Mouse (Mus musculus): ENCODE results near the gene Exo5. TPM values are rescaled to one million over a fixed set of nuclear protein-coding genes. Genes with fewer than 3 reads are reported as not detected.

Exo5 gene
- polyA plus RNA-seq, 1 experiment: 4.1 TPM

DNA sequence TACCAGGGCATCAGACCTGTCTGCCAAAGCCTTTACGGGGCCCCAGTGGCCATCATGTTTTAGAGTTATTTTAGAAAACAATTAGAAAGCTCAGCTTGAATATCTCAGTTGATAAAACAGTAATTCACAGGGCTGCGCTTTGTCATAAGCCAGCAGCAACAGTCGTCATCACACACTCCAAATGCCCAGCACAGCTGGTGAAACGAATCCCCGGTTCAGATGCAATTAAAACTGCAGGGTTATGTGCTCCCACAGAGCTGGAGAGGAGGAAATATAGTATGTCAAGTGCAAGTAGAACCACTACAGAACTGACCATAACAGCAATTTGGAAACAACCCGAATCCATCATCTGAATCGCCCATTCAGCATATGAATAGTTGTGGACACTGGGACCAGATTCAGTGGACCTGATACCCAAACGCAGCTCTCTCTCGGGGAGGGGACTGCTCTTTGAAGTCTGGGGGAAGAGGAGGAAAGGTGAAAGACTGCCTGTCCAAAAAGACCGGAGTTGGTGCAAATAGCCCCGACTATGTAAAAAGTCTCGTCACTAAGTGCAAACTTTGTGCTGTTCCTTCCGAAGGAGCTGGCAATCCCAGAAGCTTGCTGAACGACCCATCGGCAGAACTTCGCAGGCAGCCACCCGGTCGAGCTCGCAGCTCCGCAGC lies 26.1 kb upstream of the Exo5 start:
- H3K36me3 ChIP-seq (replicated peaks; ENCODE audit: low read length): peaks cover 29% of the 10 kb centered on the region
- no peak for TF ChIP-seq GATA1 (IDR thresholded peaks at IDR 0.05; ENCODE audit: borderline replicate concordance, low read length)
- no peak for TF ChIP-seq FLI1 (IDR thresholded peaks at IDR 0.05; ENCODE audit: low read length)
- H3K27me3 ChIP-seq (replicated peaks): no peaks in the 10 kb centered on the region
- H3K4me1 ChIP-seq: peaks cover 55% of the 10 kb centered on the region
- H3K4me3 ChIP-seq (replicated peaks): peak overlapping the region; percentile 98
- no peaks in the 10 kb centered on the region for H3K9me3 ChIP-seq

DNA sequence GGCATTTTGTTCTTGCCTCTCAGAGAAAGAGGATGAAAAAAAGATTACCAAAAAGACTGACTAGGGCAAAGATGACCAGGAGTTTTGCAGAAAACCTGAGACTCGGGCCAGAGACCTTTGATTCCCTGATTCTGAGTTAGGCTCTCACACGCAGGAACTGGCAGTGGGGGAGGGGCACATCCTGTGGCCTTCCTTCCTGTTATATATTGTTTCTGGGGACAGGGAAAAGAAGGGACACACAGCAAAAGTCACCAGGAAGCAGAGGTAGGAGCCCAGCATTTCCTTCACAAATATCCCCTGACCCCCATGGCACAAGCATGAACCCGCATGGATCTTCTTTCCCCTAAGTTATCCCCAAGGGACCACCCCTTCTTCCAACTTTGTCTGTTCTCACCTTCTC lies 24.1 kb upstream of the Exo5 start:
- no peaks in the 10 kb centered on the region for H3K9me3 ChIP-seq
- H3K36me3 ChIP-seq (replicated peaks; ENCODE audit: low read length): peaks cover 40% of the 10 kb centered on the region
- H3K4me3 ChIP-seq (replicated peaks): no peak overlapping the region
- no peaks in the 10 kb centered on the region for H3K27me3 ChIP-seq (replicated peaks)
- TF ChIP-seq FLI1 (IDR thresholded peaks at IDR 0.05; ENCODE audit: low read length) (no peak), GATA1 (IDR thresholded peaks at IDR 0.05; ENCODE audit: borderline replicate concordance, low read length) (no peak)
- H3K4me1 ChIP-seq: peaks cover 54% of the 10 kb centered on the region

DNA sequence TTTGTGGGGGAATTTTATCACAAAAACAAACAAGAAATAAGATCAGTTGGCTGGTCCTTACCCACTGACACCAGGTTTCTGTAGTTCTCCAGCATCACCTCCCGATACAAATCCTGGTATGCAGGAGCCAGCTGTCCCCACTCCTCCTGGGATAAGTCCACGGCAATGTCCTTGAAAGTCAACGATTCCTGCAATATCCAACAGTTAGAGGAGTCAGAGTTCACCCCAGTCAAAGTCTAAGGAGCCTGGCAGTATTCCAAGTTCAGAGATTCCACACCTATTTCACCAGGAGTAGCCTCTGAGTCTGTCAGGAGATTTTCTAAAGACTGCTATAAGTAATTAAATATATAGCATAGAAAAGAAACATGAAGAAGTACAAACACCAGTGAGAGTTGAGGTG lies 10.2 kb upstream of the Exo5 start:
- Histone ChIP-seq H3K9me3 (peaks cover 11% of the 10 kb centered on the region), H3K36me3 (replicated peaks; ENCODE audit: low read length) (peaks cover 53% of the 10 kb centered on the region), H3K27me3 (replicated peaks) (no peaks in the 10 kb centered on the region), H3K4me3 (replicated peaks) (no peak overlapping the region), H3K4me1 (peaks cover 26% of the 10 kb centered on the region)
- TF ChIP-seq GATA1 (IDR thresholded peaks at IDR 0.05; ENCODE audit: borderline replicate concordance, low read length): no peak
- TF ChIP-seq FLI1 (IDR thresholded peaks at IDR 0.05; ENCODE audit: low read length): no peak

DNA sequence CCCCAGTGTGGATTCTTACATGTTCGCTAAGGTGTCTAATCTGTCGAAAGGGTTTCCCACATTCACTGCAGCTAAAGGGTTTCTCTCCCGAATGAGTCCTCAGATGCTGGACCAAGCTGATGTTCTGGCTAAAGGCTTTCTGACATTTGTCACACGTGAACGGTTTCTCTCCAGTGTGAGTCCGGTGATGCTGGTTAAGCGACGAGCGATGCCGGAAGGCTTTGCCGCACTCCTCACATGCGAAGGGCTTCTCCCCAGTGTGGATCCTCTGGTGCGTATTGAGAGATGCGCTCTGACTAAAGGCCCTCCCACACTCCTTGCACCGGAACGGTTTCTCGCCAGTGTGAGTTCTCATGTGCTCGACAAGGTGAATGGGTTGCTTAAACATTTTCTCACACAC lies 5.9 kb upstream of the Exo5 start:
- Histone ChIP-seq H3K36me3 (replicated peaks; ENCODE audit: low read length) (peaks cover 63% of the 10 kb centered on the region), H3K4me3 (replicated peaks) (peak overlapping the region; percentile 46), H3K4me1 (peaks cover 28% of the 10 kb centered on the region), H3K9me3 (peaks cover 18% of the 10 kb centered on the region), H3K27me3 (replicated peaks) (no peaks in the 10 kb centered on the region)
- TF ChIP-seq FLI1 (IDR thresholded peaks at IDR 0.05; ENCODE audit: low read length): no peak
- TF ChIP-seq GATA1 (IDR thresholded peaks at IDR 0.05; ENCODE audit: borderline replicate concordance, low read length): no peak

DNA sequence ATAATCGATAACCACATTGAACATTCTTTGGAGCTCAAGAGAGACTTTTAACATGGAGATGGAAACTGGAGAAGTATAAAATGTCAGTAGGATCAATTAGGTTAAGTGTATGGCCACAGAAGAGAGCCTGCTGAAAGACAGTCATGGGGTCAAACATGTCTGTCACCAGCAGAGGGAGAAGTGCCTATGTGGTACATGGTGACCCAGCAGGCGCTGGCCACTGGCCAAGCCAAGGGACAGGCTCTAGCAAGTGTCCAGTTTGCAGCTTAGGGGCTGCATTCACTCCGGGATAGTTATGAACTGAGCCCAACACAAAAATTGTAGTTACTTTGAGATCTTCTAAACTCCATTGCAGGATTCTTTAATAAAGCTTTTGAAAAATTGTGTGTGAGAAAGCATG lies 3.9 kb upstream of the Exo5 start:
- H3K4me1 ChIP-seq: peaks cover 15% of the 10 kb centered on the region
- TF ChIP-seq FLI1 (IDR thresholded peaks at IDR 0.05; ENCODE audit: low read length) (no peak), GATA1 (IDR thresholded peaks at IDR 0.05; ENCODE audit: borderline replicate concordance, low read length) (no peak)
- no peaks in the 10 kb centered on the region for H3K27me3 ChIP-seq (replicated peaks)
- H3K9me3 ChIP-seq: peaks cover 18% of the 10 kb centered on the region
- H3K36me3 ChIP-seq (replicated peaks; ENCODE audit: low read length): peaks cover 44% of the 10 kb centered on the region
- H3K4me3 ChIP-seq (replicated peaks): no peak overlapping the region

DNA sequence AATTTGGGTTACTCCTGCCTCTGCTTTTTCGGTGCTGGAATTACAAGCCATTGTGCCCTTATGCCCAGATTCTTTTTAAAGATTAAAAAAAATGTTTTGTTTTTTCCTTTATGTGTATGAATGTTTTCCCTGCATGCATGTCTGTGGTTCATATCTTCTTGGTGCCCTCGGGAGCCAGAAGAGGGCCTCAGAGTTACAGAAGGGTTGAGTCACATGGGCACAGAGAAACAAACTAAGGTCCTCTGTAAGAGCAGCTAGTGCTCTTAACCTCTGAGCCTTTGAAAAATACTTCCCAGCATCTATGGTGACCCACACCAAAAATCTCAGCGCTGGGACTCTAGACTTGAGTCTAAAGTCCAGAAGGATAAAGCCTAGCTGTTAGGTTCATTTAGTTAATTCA lies 569 bp upstream of the Exo5 start:
- H3K4me1 ChIP-seq: peaks cover 30% of the 10 kb centered on the region
- H3K4me3 ChIP-seq (replicated peaks): peak overlapping the region; percentile 99
- peaks cover 10% of the 10 kb centered on the region for H3K9me3 ChIP-seq
- no peaks in the 10 kb centered on the region for H3K27me3 ChIP-seq (replicated peaks)
- TF ChIP-seq GATA1 (IDR thresholded peaks at IDR 0.05; ENCODE audit: borderline replicate concordance, low read length) (no peak), FLI1 (IDR thresholded peaks at IDR 0.05; ENCODE audit: low read length) (no peak)
- peaks cover 41% of the 10 kb centered on the region for H3K36me3 ChIP-seq (replicated peaks; ENCODE audit: low read length)

DNA sequence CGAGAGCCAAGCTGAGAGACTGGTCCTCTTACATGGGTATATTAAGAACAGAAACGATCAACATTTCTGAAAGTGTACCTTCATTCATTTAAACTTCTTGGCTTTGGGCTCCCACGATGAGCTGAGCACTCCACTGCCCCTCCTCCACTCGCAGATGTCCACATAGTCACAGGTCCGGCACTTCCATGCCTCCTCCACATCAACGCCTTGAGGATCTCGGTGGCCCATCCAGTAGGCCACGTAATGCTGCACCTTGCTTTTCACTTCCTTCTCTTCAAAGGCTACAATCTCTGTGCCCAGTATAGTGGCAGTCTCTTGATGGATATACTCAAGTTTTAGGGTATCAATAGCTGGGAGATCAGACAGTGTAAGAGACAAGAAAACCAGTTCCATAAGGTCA lies 3.4 kb downstream of the Exo5 start:
- Histone ChIP-seq H3K4me3 (replicated peaks) (no peak overlapping the region), H3K27me3 (replicated peaks) (no peaks in the 10 kb centered on the region), H3K4me1 (peaks cover 39% of the 10 kb centered on the region), H3K9me3 (peaks cover 1% of the 10 kb centered on the region), H3K36me3 (replicated peaks; ENCODE audit: low read length) (peaks cover 38% of the 10 kb centered on the region)
- TF ChIP-seq FLI1 (IDR thresholded peaks at IDR 0.05; ENCODE audit: low read length) (no peak), GATA1 (IDR thresholded peaks at IDR 0.05; ENCODE audit: borderline replicate concordance, low read length) (no peak)

DNA sequence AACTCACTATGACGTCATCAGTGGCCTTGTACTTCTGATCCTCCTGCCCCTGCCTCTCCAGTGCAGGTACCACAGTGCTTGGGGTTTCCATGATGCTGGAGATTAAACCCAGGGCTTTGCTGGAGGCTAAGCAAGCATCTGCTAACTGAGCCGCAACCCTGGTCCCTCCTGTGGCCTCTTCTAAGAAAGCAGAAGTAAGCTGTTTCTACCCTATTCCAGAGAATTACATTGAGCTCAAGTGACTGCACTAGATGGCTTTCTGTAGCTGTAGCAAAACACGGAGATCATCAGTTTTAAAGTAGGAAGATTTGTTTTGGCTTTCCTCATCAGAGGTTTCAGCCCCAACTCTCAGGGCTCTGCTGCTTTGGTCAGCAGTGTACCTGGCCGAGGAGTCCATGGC lies 10.3 kb downstream of the Exo5 start:
- Histone ChIP-seq H3K4me1 (peaks cover 45% of the 10 kb centered on the region), H3K27me3 (replicated peaks) (no peaks in the 10 kb centered on the region), H3K36me3 (replicated peaks; ENCODE audit: low read length) (peaks cover 2% of the 10 kb centered on the region), H3K4me3 (replicated peaks) (peak overlapping the region; percentile 55), H3K9me3 (no peaks in the 10 kb centered on the region)
- TF ChIP-seq GATA1 (IDR thresholded peaks at IDR 0.05; ENCODE audit: borderline replicate concordance, low read length) (no peak), FLI1 (IDR thresholded peaks at IDR 0.05; ENCODE audit: low read length) (no peak)

DNA sequence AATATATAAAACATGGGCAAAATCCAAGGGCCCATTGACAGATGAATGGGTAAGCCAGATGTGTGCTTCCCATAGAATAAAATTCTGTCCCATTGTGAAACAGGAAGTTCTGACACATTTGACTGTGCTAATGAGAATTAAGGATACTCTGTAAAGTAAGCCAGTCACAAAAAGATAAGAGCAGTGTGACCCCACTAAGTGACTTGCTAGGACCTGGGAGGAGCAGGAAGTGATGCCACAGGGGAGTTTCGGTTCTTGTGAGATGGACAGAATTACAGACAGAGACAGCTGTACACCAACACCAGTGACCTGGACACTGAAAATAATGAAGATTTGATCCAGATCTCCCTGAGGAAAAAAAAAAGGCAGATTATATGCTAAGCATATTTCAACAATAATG lies 11.0 kb downstream of the Exo5 start:
- TF ChIP-seq GATA1 (IDR thresholded peaks at IDR 0.05; ENCODE audit: borderline replicate concordance, low read length): no peak
- no peaks in the 10 kb centered on the region for H3K9me3 ChIP-seq
- peak overlapping the region; percentile 29 for H3K4me3 ChIP-seq (replicated peaks)
- peaks cover 44% of the 10 kb centered on the region for H3K4me1 ChIP-seq
- H3K36me3 ChIP-seq (replicated peaks; ENCODE audit: low read length): no peaks in the 10 kb centered on the region
- H3K27me3 ChIP-seq (replicated peaks): no peaks in the 10 kb centered on the region

DNA sequence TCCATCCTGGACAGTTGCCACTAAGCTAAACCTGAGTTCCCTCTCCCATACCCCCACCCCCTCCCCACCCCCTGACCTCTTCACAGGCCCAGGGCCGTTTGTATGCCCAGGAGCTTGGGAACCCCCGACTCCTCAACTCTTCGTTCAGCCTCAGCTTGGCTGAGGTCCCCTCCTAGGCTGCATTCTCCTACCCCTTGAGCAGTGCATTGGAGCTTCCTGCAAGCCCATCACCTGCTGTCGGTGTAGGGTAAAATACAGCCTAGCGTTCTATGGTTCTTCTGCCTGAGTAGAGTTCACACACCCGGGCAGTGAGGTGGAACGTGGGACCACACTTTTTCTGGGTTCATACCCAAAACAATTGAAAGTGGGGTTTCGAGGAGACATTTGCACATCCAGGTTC lies 11.4 kb downstream of the Exo5 start:
- Histone ChIP-seq H3K36me3 (replicated peaks; ENCODE audit: low read length) (no peaks in the 10 kb centered on the region), H3K4me3 (replicated peaks) (no peak overlapping the region), H3K4me1 (peaks cover 44% of the 10 kb centered on the region), H3K9me3 (no peaks in the 10 kb centered on the region), H3K27me3 (replicated peaks) (no peaks in the 10 kb centered on the region)
- TF ChIP-seq FLI1 (IDR thresholded peaks at IDR 0.05; ENCODE audit: low read length): no peak
- TF ChIP-seq GATA1 (IDR thresholded peaks at IDR 0.05; ENCODE audit: borderline replicate concordance, low read length): no peak

DNA sequence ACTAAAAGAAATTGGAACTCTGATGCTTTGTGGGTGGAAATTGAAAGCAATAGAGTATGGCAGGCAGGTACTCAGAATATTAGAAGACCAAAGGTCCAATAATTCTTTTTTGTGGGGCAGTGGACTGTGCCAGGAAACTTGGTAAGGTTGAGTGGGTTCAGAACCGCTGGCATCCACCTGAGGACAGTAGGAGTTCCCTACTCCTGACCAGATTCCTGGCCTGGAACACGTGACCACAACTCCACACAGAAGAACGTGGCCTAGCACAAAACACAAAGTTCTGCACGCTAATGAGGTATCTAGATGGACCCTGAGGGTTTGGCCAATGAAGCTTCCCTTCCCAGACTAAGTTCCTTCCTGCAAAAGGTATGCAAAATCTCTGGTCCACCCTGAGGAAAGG lies 12.0 kb downstream of the Exo5 start:
- TF ChIP-seq GATA1 (IDR thresholded peaks at IDR 0.05; ENCODE audit: borderline replicate concordance, low read length) (no peak), FLI1 (IDR thresholded peaks at IDR 0.05; ENCODE audit: low read length) (no peak)
- Histone ChIP-seq H3K4me1 (peaks cover 44% of the 10 kb centered on the region), H3K36me3 (replicated peaks; ENCODE audit: low read length) (no peaks in the 10 kb centered on the region)

More for the DNA sequence above, 12.0 kb downstream of the Exo5 start:
- Histone ChIP-seq H3K9me3 (no peaks in the 10 kb centered on the region), H3K27me3 (replicated peaks) (no peaks in the 10 kb centered on the region), H3K4me3 (replicated peaks) (no peak overlapping the region)
